Mouse (Mus musculus) liver (tissue): ENCODE measurements around the gene Gpr62.
A peak's percentile ranks its signal among the peaks of the same experiment; 100 is the strongest.

Source experiments
- DNase-seq: peaks from one replicate; pipeline ENCODE4 v3.0.0-alpha.2; 2020; ENCODE audit warnings: mixed read lengths

Gene Gpr62

DNA sequence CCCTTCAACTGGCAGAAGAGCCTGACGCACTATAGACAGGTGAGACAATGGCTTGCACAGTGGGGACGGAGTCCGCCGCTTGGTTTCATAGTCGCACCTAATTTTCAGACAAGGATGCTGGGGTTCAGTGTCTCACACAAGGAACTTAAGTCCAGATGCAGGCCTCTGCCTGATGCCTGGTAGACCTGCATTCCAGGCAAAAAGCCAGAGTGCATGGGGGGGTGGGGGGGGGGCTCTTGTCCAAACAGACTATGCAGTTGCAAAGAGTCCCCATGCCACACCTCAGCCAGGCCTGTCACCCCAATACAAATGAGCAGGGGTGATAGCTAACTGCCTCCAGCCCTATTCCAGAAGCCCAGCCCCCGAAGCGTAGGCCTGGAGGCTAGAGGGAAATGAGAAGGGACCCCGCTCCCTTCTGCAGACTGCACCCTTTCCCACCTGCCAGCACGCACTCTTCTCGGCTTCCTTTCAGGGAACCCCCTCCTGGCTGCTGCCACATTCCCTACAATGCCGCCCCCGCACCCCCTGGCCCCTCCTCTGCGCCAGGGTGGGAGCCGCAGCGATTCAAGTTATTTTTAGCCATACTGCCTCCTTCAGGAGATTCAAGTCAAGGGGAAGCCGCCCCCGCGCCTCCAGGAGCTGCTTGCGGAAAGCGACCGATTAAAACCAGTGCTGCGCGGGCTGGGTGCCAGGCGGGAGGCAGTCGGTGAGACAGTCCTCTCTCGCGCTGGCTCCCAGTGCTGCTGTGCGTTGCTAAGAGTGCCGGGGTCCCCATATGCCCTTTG lies 47.7 kb downstream of the Gpr62 start:
- peak; percentile 71 for DNase-seq

DNA sequence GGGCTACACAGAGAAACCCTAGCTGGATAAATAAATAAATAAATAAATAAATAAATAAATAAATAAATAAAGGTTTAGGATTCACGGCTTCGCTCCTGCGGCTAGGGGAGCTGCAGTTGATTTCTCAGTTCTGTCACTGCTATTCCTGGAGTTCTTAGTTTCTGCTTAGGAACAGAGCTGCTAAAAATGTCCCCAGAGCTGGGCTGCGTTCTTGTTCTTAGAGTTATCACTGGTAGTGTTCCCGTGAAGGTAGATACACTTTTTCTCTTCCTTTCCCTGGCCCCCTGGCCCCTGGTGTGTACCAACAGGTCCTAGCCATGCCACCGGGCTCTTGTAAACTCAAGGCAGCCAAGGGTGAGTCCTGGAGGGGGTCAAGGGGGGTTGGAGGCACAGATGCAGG lies 48.9 kb downstream of the Gpr62 start:
- no peak for DNase-seq
